Mouse (Mus musculus) liver, adult 2 months (tissue): Measurements from ENCODE around the gene Slc7a5.

ENCODE experiments used
- CTCF ChIP-seq: fragments of 200-500 bp; IDR thresholded peaks from 2 replicates; pipeline ENCODE4 v1.5.1; 2011; ENCODE audit warnings: low read depth, low read length, control low read depth
- POLR2A ChIP-seq: fragments of 200-500 bp; IDR thresholded peaks from 2 replicates; pipeline ENCODE4 v1.6.1; 2011; ENCODE audit warnings: low read length, control low read depth; ENCODE audit not compliant: insufficient read depth; ENCODE audit errors: extremely low read depth

- no peak for TF ChIP-seq CTCF
- no peak for TF ChIP-seq POLR2A
Observed at GRCm38 (mm10) chr8:121896476-121897145, 10.9 kb downstream of the Slc7a5 start.
